Mouse (Mus musculus) forebrain, embryonic 11.5 days (tissue): ENCODE data around the gene Srpk2. TPM values are rescaled to one million over a fixed set of nuclear protein-coding genes. Genes with fewer than 3 reads are reported as not detected.

Source experiments
- ATAC-seq: fragments of 200-750 bp; cut with Nextera tagmentation; replicated peaks from 2 replicates; pipeline ENCODE4 v1.8.0; 2017; ENCODE audit warnings: moderate TSS enrichment; ENCODE audit not compliant: low FRiP score
- DNase-seq: peaks from one replicate; pipeline ENCODE4 v3.0.0-alpha.2; 2017; ENCODE audit warnings: low spot score
- H3K27ac ChIP-seq: fragments of 300-500 bp; sonication (generic); 2 replicates; pipeline ENCODE4 v1.5.1; 2014; ENCODE audit warnings: low read depth, low read length
- H3K27me3 ChIP-seq: fragments of 300-500 bp; sonication (generic); 2 replicates; pipeline ENCODE4 v1.6.1; 2014; ENCODE audit warnings: mild to moderate bottlenecking, low read length, mixed read lengths; ENCODE audit not compliant: control insufficient read depth, insufficient read depth
- H3K36me3 ChIP-seq: fragments of 300-500 bp; sonication (generic); 2 replicates; pipeline ENCODE4 v1.6.1; 2014; ENCODE audit warnings: mild to moderate bottlenecking, low read length, moderate library complexity, mixed read lengths; ENCODE audit not compliant: control insufficient read depth, insufficient read depth
- H3K4me1 ChIP-seq: fragments of 300-500 bp; sonication (generic); replicated peaks from 2 replicates; pipeline ENCODE4 v1.6.1; 2014; ENCODE audit warnings: low read length, mixed read lengths; ENCODE audit not compliant: control insufficient read depth, insufficient read depth
- H3K4me2 ChIP-seq: fragments of 300-500 bp; sonication (generic); 2 replicates; pipeline ENCODE4 v1.6.1; 2014; ENCODE audit warnings: low read depth, mild to moderate bottlenecking, low read length, moderate library complexity, mixed read lengths; ENCODE audit not compliant: severe bottlenecking
- H3K4me3 ChIP-seq: fragments of 300-500 bp; sonication (generic); 2 replicates; pipeline ENCODE4 v1.5.1; 2014; ENCODE audit warnings: low read depth, low read length
- H3K9ac ChIP-seq: fragments of 300-500 bp; sonication (generic); 2 replicates; pipeline ENCODE4 v1.6.1; 2014; ENCODE audit warnings: low read length
- H3K9me3 ChIP-seq: fragments of 300-500 bp; sonication (generic); 2 replicates; pipeline ENCODE4 v1.6.1; 2016; ENCODE audit warnings: low read length, mixed read lengths; ENCODE audit not compliant: control insufficient read depth
- WGBS: fragments of 180-500 bp; shearing (Covaris S2); extraction: QIAGEN DNeasy Blood & Tissue Kit; methylation state at CpG from one replicate; pipeline ENCODE4 v1.1.7; 2014; 5-methylcytosine and 5-hydroxymethylcytosine counted together
- polyA plus RNA-seq: library from polyadenylated mRNA; unstranded; fragments of >200 nt; fragmentation: Nextera tagmentation; extraction: Ambion mirVana; gene quantifications from 2 replicates; pipeline ENCODE4 v1.2.1, GENCODE M21; 2014

Srpk2 gene
- polyA plus RNA-seq, 1 experiment from 2014 or later = 61.1 TPM

GRCm38 (mm10) chr5:23676156-23677071 is 8.0 kb downstream of the Srpk2 start:
- DNase-seq (no peak), ATAC-seq (peak; percentile 79)
- Histone ChIP-seq H3K27me3 (no peaks in the 10 kb centered on the region), H3K27ac (peak overlapping the region; percentile 46; the same call in 1 of the 2 replicates), H3K4me1 (peaks cover 4% of the 10 kb centered on the region; the same call in 1 of the 2 replicates), H3K4me2 (peak overlapping the region; percentile 96), H3K36me3 (no peaks in the 10 kb centered on the region), H3K4me3 (peak overlapping the region; percentile 90), H3K9me3 (no peaks in the 10 kb centered on the region), H3K9ac (peak overlapping the region; percentile 87)
- WGBS = 11% methylated on average over 28 of the region's 41 CpGs

- H3K36me3 ChIP-seq = no peaks in the 10 kb centered on the region
- no peaks in the 10 kb centered on the region for H3K9me3 ChIP-seq
- peak overlapping the region; percentile 96 for H3K4me2 ChIP-seq
- ATAC-seq = peak; percentile 90
- no peaks in the 10 kb centered on the region for H3K27me3 ChIP-seq
- peak; percentile 90 for DNase-seq
- H3K27ac ChIP-seq = peak overlapping the region; percentile 46
- under 1% methylated on average over 56 of the region's 95 CpGs for WGBS
- H3K4me1 ChIP-seq = peaks cover 4% of the 10 kb centered on the region; the same call in 1 of the 2 replicates
- peak overlapping the region; percentile 90 for H3K4me3 ChIP-seq
- H3K9ac ChIP-seq = peak overlapping the region; percentile 87
Measured at GRCm38 (mm10) chr5:23675499-23676155, 8.8 kb downstream of the Srpk2 start.

GRCm38 (mm10) chr5:23674829-23675498 is 9.5 kb downstream of the Srpk2 start:
- Histone ChIP-seq H3K4me3 (peak overlapping the region; percentile 90), H3K4me1 (peaks cover 4% of the 10 kb centered on the region; the same call in 1 of the 2 replicates), H3K27ac (peak overlapping the region; percentile 46), H3K36me3 (no peaks in the 10 kb centered on the region), H3K27me3 (no peaks in the 10 kb centered on the region), H3K9ac (peak overlapping the region; percentile 87), H3K9me3 (no peaks in the 10 kb centered on the region), H3K4me2 (peak overlapping the region; percentile 96)
- 0% methylated on average over 55 of the region's 61 CpGs for WGBS
- DNase-seq (peak; percentile 80), ATAC-seq (peak; percentile 65)

GRCm38 (mm10) chr5:23672136-23672535 is 12.3 kb downstream of the Srpk2 start:
- no peak for DNase-seq
- no peak for ATAC-seq

GRCm38 (mm10) chr5:23670880-23671279 is 13.5 kb downstream of the Srpk2 start:
- H3K9me3 ChIP-seq = no peaks in the 10 kb centered on the region
- no peak for DNase-seq
- H3K9ac ChIP-seq = no peak overlapping the region
- no peak for ATAC-seq
- H3K36me3 ChIP-seq = no peaks in the 10 kb centered on the region
- 93% methylated on average over 4 of the region's 4 CpGs for WGBS
- no peak overlapping the region for H3K4me3 ChIP-seq
- no peaks in the 10 kb centered on the region for H3K4me1 ChIP-seq
- H3K27ac ChIP-seq = no peak overlapping the region
- H3K4me2 ChIP-seq = no peak overlapping the region
- H3K27me3 ChIP-seq = no peaks in the 10 kb centered on the region

More at GRCm38 (mm10) chr5:23672136-23672535, 12.3 kb downstream of the Srpk2 start:
- Histone ChIP-seq H3K9ac (no peak overlapping the region), H3K4me2 (no peak overlapping the region), H3K27me3 (no peaks in the 10 kb centered on the region), H3K4me3 (no peak overlapping the region), H3K9me3 (no peaks in the 10 kb centered on the region), H3K36me3 (no peaks in the 10 kb centered on the region), H3K4me1 (peaks cover 4% of the 10 kb centered on the region; the same call in 1 of the 2 replicates), H3K27ac (no peak overlapping the region)
- 67% methylated on average over 7 of the region's 7 CpGs for WGBS

GRCm38 (mm10) chr5:23665906-23666305 is 18.5 kb downstream of the Srpk2 start:
- no peak overlapping the region for H3K27ac ChIP-seq
- no peaks in the 10 kb centered on the region for H3K4me1 ChIP-seq
- H3K27me3 ChIP-seq = no peaks in the 10 kb centered on the region
- no peaks in the 10 kb centered on the region for H3K9me3 ChIP-seq
- H3K4me3 ChIP-seq = no peak overlapping the region
- no peak overlapping the region for H3K9ac ChIP-seq
- no peak for ATAC-seq
- no peaks in the 10 kb centered on the region for H3K36me3 ChIP-seq
- no peak for DNase-seq
- H3K4me2 ChIP-seq = no peak overlapping the region

- H3K27ac ChIP-seq = no peak overlapping the region
Measured at GRCm38 (mm10) chr5:23661191-23661590, 23.2 kb downstream of the Srpk2 start.

GRCm38 (mm10) chr5:23658017-23658416 is 26.4 kb downstream of the Srpk2 start:
- H3K4me3 ChIP-seq = no peak overlapping the region
- H3K9ac ChIP-seq = no peak overlapping the region
- ATAC-seq (no peak), DNase-seq (no peak)
- no peaks in the 10 kb centered on the region for H3K9me3 ChIP-seq
- no peaks in the 10 kb centered on the region for H3K36me3 ChIP-seq
- 79% methylated on average over 5 of the region's 5 CpGs for WGBS
- no peak overlapping the region for H3K27ac ChIP-seq
- no peak overlapping the region for H3K4me2 ChIP-seq
- H3K4me1 ChIP-seq = no peaks in the 10 kb centered on the region
- no peaks in the 10 kb centered on the region for H3K27me3 ChIP-seq

More at GRCm38 (mm10) chr5:23661191-23661590, 23.2 kb downstream of the Srpk2 start:
- Histone ChIP-seq H3K4me1 (no peaks in the 10 kb centered on the region), H3K27me3 (no peaks in the 10 kb centered on the region), H3K36me3 (no peaks in the 10 kb centered on the region), H3K9me3 (no peaks in the 10 kb centered on the region), H3K4me2 (no peak overlapping the region), H3K9ac (no peak overlapping the region), H3K4me3 (no peak overlapping the region)
- DNase-seq = no peak
- no peak for ATAC-seq
- WGBS = 94% methylated on average over 2 of the region's 2 CpGs
